Mouse (Mus musculus): Measurements from ENCODE around the gene Zswim1.
"Not testable (repeated sequence)": the region's sequence is repeated elsewhere in the genome, so short reads cannot be mapped to it uniquely, and the experiment has no call there.

Gene Zswim1

DNA sequence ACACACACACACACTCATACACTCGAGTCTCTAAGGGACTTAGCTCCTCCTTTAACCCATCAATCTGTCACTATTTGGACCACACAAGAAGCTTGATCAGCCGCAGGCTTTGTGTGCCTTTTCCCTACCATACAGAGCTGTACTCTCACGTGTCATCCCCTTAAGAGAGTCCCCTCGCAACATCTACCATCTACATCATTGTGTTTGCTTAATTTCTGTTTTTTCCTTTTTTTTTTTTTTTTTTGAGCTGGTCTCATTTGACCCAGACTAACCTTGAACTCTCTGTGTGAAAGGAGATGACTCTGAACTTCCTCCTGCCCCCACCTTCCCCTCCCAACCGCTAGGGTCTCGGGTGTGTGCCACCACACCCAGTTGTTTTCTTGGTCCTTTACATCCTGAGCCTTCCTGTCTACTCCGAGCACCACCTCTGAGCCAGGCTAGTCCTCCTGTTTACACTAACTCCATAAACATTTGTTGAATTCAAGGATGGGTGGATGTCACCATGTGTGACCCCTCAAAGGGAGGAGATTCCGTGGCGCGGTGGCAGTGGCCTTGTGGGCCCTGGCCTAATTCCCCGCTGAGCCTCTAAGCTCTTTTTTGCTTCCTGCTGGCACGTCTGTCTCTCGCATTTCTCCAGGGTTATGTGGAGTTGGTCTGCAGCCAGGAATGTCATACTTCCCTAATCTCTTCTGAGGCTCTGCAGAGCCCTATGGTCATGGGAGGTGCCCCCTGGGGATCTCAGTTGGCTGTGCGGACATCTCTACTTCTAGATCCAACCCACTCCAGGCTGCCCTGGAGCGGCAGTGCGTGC is 44.5 kb downstream of the Zswim1 start:
- DNase-seq (ENCODE audit: low spot score), result peak; percentile 91

DNA sequence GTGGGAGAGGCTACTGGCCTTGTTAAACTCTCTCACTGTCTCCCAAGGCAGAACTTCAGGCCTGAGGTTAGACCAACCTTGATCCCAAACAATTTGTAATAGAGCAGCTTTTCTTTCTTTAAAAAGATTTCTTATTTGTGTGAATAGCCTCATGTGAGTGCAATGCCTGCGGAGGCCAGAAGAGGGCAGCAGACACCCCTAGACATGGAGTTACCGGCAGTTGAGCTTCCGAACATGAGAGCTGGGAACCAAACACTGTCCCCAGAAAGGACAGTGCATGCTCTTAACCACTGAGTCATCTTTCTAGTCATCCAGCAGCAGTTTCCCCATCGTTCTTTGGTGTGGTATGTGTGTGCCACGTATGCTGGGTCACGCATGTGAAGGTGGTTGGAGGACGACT is 45.1 kb downstream of the Zswim1 start:
- DNase-seq (ENCODE audit: low spot score), result no peak

DNA sequence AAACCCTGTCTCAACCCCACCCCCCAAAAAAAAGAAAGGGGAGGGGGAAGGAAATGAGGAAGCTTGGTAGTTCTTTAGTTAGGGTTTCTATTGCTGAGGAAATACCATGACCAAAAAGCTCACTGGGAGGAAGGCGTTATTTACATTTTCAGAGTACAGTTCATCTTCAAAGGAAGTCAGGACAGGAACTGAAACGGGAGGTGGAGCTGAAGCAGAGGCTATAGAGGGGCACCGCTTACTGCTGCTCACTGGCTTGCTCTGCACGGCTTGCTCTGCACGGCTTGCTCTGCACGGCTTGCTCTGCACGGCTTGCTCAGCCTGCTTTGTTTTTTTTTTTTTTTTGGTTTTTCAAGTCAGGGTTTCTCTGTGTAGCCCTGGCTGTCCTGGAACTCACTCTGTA is 46.0 kb downstream of the Zswim1 start:
- DNase-seq (ENCODE audit: low spot score), result peak; percentile 70

DNA sequence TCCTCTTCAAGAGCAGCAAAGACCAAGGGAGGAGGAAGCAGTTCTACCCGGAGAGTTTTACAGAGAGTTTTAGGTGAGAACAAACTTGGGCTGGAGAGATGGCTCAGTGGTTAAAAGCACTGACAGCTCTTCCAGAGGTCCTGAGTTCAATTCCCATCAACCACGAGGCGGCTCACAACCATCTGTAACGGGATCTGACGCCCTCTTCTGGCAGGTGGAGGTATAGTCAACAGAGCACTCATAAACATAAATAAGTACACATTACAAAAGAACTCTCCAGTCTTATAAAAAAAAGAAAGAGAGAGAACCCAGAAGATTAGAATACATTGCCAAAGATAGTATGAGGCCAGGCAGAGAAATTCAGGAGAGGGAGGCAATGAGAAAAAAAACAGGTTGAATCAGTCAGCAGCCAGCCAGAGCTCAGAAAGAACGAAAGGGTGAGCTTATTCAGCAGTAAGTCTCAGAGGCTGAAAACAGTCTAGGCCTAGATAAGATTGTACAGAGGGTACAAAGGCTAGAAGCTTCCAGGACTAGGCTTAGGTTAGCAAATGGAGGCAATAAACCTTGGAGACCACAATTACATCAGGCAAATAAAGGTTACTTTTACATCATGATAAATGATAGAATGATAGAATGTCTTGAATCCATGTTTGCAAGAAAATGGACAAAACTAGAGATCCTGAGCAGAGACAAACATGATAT is 49.3 kb downstream of the Zswim1 start:
- no peak for DNase-seq (ENCODE audit: low spot score)

DNA sequence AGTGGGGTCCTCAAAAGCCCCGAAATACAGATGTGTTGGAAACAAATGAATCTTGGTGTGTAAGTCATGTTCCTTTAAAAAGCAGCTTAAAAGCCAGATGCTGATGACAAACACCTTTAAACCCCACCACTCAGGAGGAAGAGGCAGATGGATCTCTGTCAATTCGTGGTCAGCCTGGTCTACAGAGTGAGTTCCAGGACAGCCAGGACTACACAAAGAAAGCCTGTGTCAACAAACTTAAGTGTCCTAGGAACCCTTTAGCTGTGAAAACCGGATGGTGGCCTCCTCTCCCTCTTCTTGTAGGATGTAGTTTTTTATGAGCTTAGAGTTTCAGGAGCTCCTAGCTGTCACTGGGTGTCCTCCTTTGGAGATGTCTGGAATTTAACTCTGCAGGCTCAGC is 51.1 kb downstream of the Zswim1 start:
- DNase-seq (ENCODE audit: low spot score), result no peak

DNA sequence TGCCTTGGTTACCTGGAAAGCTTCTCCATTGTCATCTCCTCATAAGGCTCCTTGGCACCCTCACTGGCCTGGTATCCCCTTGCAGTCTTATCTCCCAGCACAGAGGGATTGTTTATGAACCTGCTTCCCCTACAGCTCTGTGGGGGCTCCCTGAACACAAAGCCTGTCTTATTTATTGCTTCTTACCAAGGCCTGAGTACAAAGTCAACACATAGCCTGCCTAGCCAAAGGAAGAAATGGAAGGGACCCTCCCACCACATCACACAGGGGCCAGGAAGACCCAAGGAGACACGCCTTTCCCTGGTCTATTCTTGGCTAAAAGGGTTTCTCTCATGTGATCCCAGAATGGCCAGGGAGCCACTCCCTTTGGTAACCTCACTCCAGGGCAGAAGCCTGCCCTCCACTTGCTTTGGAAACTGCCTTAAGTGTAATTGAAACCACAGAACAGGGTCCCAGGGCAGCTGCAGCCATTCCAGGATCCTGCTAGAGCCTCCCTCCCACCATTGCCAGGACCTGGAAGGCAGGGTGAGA is 51.8 kb downstream of the Zswim1 start:
- DNase-seq (ENCODE audit: low spot score), result peak; percentile 88

DNA sequence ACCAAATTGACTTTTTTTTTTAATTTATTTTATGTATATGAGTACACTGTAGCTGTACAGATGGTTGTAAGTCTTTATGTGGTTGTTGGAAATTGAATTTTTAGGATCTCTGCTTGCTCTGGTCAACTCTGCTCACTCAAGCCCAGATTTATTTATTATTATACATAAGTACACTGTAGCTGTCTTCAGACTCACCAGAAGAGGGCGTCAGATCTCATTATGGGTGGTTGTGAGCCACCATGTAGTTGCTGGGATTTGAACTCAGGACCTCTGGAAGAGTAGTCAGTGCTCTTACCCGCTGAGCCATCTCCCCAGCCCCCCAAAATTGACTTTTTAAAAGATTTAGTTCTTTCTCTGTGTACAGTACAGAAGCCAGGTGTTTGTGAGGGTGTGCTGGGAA is 53.2 kb downstream of the Zswim1 start:
- not testable (repeated sequence) for DNase-seq (ENCODE audit: low spot score)
